Mouse (Mus musculus) MEL (cell line): ENCODE data around the gene Inhba. TPM values are rescaled to one million over a fixed set of nuclear protein-coding genes. Genes with fewer than 3 reads are reported as not detected.
A peak's percentile ranks its signal among the peaks of the same experiment; 100 is the strongest.

Experiments
- DNase-seq: peaks from one replicate; pipeline ENCODE4 v3.0.0; 2011; ENCODE audit warnings: low read depth, low spot score
- H3K27ac ChIP-seq: 2 replicates; pipeline ENCODE4 v1.5.1; 2012; ENCODE audit warnings: low read depth, mild to moderate bottlenecking, control low read depth, low read length, moderate library complexity; ENCODE audit not compliant: control insufficient read depth
- H3K27me3 ChIP-seq, 2 experiments: fragments of 150-350 bp in 1 of 2; sonication (generic) in 1 of 2; 2 replicates each; pipeline ENCODE4 v1.6.1; 2012; ENCODE audit warnings: low read length in 2 of 2, mild to moderate bottlenecking in 2 of 2, improper control_type of control experiment in 1 of 2, moderate library complexity in 1 of 2; ENCODE audit not compliant: insufficient read depth in 2 of 2, control insufficient read depth in 1 of 2
- H3K36me3 ChIP-seq, 2 experiments: 2 replicates each; pipeline ENCODE4 v1.6.1; 2012 to 2014; ENCODE audit warnings: low read length in 2 of 2, improper control_type of control experiment in 1 of 2, inconsistent platforms in 1 of 2, mild to moderate bottlenecking in 1 of 2; ENCODE audit not compliant: insufficient read depth in 2 of 2, control insufficient read depth in 1 of 2
- H3K4me1 ChIP-seq, 2 experiments: fragments of 150-350 bp in 1 of 2; sonication (generic) in 1 of 2; 2 replicates each; pipeline ENCODE4 v1.6.1; 2012; ENCODE audit warnings: low read length in 2 of 2, improper control_type of control experiment in 1 of 2, mild to moderate bottlenecking in 1 of 2; ENCODE audit not compliant: insufficient read depth in 2 of 2, control insufficient read depth in 1 of 2
- H3K4me3 ChIP-seq, 2 experiments: fragments of 150-350 bp in 1 of 2; sonication (generic) in 1 of 2; 2 replicates each; pipeline ENCODE4 v1.5.1; 2012; ENCODE audit warnings: low read depth in 2 of 2, low read length in 2 of 2, mild to moderate bottlenecking in 2 of 2, moderate library complexity in 2 of 2, control low read depth in 1 of 2, improper control_type of control experiment in 1 of 2; ENCODE audit not compliant: control insufficient read depth in 1 of 2, insufficient read depth in 1 of 2
- H3K79me2 ChIP-seq: 2 replicates; pipeline ENCODE4 v1.6.1; 2012; ENCODE audit warnings: mild to moderate bottlenecking, low read length, moderate library complexity; ENCODE audit not compliant: control insufficient read depth, poor library complexity, insufficient read depth
- H3K9ac ChIP-seq: 2 replicates; pipeline ENCODE4 v1.6.1; 2012; ENCODE audit warnings: low read depth, mild to moderate bottlenecking, control low read depth, low read length, moderate library complexity; ENCODE audit not compliant: control insufficient read depth, poor library complexity, severe bottlenecking
- H3K9me3 ChIP-seq: fragments of 150-350 bp; sonication (generic); replicated peaks from 2 replicates; pipeline ENCODE4 v1.6.1; 2012; ENCODE audit warnings: mild to moderate bottlenecking, low read length, improper control_type of control experiment, moderate library complexity; ENCODE audit not compliant: insufficient read depth
- CTCF ChIP-seq, 3 experiments: IDR thresholded peaks in 2 of 3; conservative IDR thresholded peaks in 1 of 3; 2 replicates each; pipeline ENCODE4 v1.5.1; 2011 to 2012; ENCODE audit warnings: low read length in 3 of 3, low read depth in 2 of 3, mild to moderate bottlenecking in 2 of 3, improper control_type of control experiment in 1 of 3, inconsistent platforms in 1 of 3, mixed read lengths in 1 of 3, moderate library complexity in 1 of 3; ENCODE audit not compliant: control insufficient read depth in 1 of 3, insufficient read depth in 1 of 3, poor library complexity in 1 of 3, severe bottlenecking in 1 of 3
- E2F4 ChIP-seq: IDR thresholded peaks from 2 replicates; pipeline ENCODE4 v1.6.1; 2011; ENCODE audit warnings: low read depth, low read length, improper control_type of control experiment, borderline replicate concordance
- ETS1 ChIP-seq: IDR thresholded peaks from 2 replicates; pipeline ENCODE4 v1.6.1; 2012; ENCODE audit warnings: low read depth, mild to moderate bottlenecking, inconsistent platforms, low read length, improper control_type of control experiment, moderate library complexity
- GABPA ChIP-seq: IDR thresholded peaks from 2 replicates; pipeline ENCODE4 v1.6.1; 2012; ENCODE audit warnings: low read depth, mild to moderate bottlenecking, inconsistent platforms, low read length, improper control_type of control experiment, moderate library complexity
- HCFC1 ChIP-seq: IDR thresholded peaks from 2 replicates; pipeline ENCODE4 v1.6.1; 2012; ENCODE audit warnings: low read depth, mild to moderate bottlenecking, inconsistent platforms, low read length, improper control_type of control experiment, moderate library complexity
- JUND ChIP-seq: IDR thresholded peaks from 2 replicates; pipeline ENCODE4 v1.6.1; 2011; ENCODE audit warnings: low read depth, mild to moderate bottlenecking, improper control_type of control experiment, low read length
- MYB ChIP-seq: IDR thresholded peaks from 2 replicates; pipeline ENCODE4 v1.6.1; 2011; ENCODE audit warnings: mild to moderate bottlenecking, low read depth, low read length, improper control_type of control experiment
- NRF1 ChIP-seq: IDR thresholded peaks from 2 replicates; pipeline ENCODE4 v1.6.1; 2014; ENCODE audit warnings: low read depth, mild to moderate bottlenecking, inconsistent platforms, low read length, improper control_type of control experiment, moderate library complexity; ENCODE audit not compliant: poor library complexity, insufficient read depth, severe bottlenecking
- TAL1 ChIP-seq: IDR thresholded peaks from 2 replicates; pipeline ENCODE4 v1.6.1; 2012; ENCODE audit warnings: mild to moderate bottlenecking, inconsistent platforms, low read length, moderate library complexity, mixed read lengths
- USF1 ChIP-seq: IDR thresholded peaks from 2 replicates; pipeline ENCODE4 v1.6.1; 2014; ENCODE audit warnings: low read depth, mild to moderate bottlenecking, inconsistent platforms, low read length, improper control_type of control experiment, moderate library complexity
- USF2 ChIP-seq, 2 experiments: IDR thresholded peaks; 2 replicates each; pipeline ENCODE4 v1.6.1; 2011 to 2012; ENCODE audit warnings: improper control_type of control experiment in 2 of 2, low read length in 2 of 2, borderline replicate concordance in 1 of 2, inconsistent platforms in 1 of 2, low read depth in 1 of 2, mild to moderate bottlenecking in 1 of 2; ENCODE audit not compliant: insufficient read depth in 1 of 2
- ZC3H11A ChIP-seq: IDR thresholded peaks from 2 replicates; pipeline ENCODE4 v1.6.1; 2012; ENCODE audit warnings: low read depth, mild to moderate bottlenecking, inconsistent platforms, low read length, improper control_type of control experiment
- ZMIZ1 ChIP-seq: IDR thresholded peaks from 2 replicates; pipeline ENCODE4 v1.6.1; 2012; ENCODE audit warnings: low read depth, mild to moderate bottlenecking, inconsistent platforms, low read length, improper control_type of control experiment, moderate library complexity
- polyA plus RNA-seq, 2 experiments: library from polyadenylated mRNA; stranded (reverse) in 1 of 2; unstranded in 1 of 2; fragments of >175 nt in 1 of 2; fragments of >200 nt in 1 of 2; gene quantifications; 2 replicates each; pipeline versions ENCODE4 v1.2.1 to v1.2.4; 2012; ENCODE audit warnings: low replicate concordance in 2 of 2, low read depth in 1 of 2; ENCODE audit not compliant: insufficient read length in 2 of 2, insufficient read depth in 1 of 2, missing spikeins in 1 of 2
- total RNA-seq: library from RNA; depleted of rRNA; stranded (reverse); fragments of 300-350 nt; gene quantifications from 2 replicates; pipeline ENCODE4 v1.2.3, GENCODE M21; 2012

Gene Inhba
- total and polyA plus RNA-seq, 3 experiments, result not detected

GRCm38 (mm10) chr13:15995314-15995713 is 16.3 kb upstream of the Inhba start:
- H3K27me3 ChIP-seq, result no peaks in the 10 kb centered on the region
- H3K4me3 ChIP-seq, result no peak overlapping the region
- DNase-seq, result no peak

DNA sequence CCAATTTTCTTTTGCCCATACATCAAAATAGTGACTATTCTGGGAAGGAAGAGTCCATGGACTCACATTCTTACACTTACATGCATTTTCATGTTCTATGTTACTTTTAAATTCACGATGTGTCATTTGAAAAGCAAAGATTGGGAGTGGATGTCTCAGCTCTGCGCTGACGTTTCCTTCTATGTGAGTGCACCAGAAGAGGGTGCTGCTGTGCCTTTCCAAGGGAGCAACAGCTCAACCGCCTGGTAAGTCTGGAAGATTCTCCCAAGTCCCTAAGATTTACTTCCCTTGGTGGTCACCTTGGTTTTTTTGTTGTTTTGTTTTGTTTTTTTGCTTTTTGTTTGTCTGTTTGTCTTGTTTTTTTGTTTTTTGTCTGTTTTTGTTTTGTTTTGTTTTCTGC is 6.1 kb upstream of the Inhba start:
- DNase-seq, result no peak
- H3K9ac ChIP-seq, result no peak overlapping the region
- H3K79me2 ChIP-seq, result no peaks in the 10 kb centered on the region
- no peak overlapping the region for H3K4me3 ChIP-seq
- no peak overlapping the region for H3K27ac ChIP-seq
- no peaks in the 10 kb centered on the region for H3K27me3 ChIP-seq
- no peaks in the 10 kb centered on the region for H3K4me1 ChIP-seq
- TF ChIP-seq JUND (no peak), CTCF (IDR thresholded peaks at IDR 0.05 in 2 of 3, conservative IDR thresholded peaks at IDR 0.05 in 1 of 3; ENCODE audit: control insufficient read depth in 1 of 3, insufficient read depth in 1 of 3, low read depth in 2 of 3, low read length in 3 of 3, poor library complexity in 1 of 3, severe bottlenecking in 1 of 3) (peak in 2 of 3 experiments; percentile 17 to 30; a peak in 3 of 6 replicates)
- no peaks in the 10 kb centered on the region for H3K9me3 ChIP-seq
- H3K36me3 ChIP-seq, result no peaks in the 10 kb centered on the region

More at GRCm38 (mm10) chr13:15995314-15995713, 16.3 kb upstream of the Inhba start:
- Histone ChIP-seq H3K4me1 (no peaks in the 10 kb centered on the region), H3K36me3 (no peaks in the 10 kb centered on the region), H3K9ac (no peak overlapping the region), H3K79me2 (no peaks in the 10 kb centered on the region), H3K9me3 (no peaks in the 10 kb centered on the region), H3K27ac (no peak overlapping the region)
- TF ChIP-seq ZMIZ1 (no peak), USF2 (IDR thresholded peaks at IDR 0.05; ENCODE audit: borderline replicate concordance in 1 of 2, insufficient read depth in 1 of 2, low read depth in 1 of 2, low read length in 2 of 2) (no peak)

GRCm38 (mm10) chr13:16007748-16008147 is 3.9 kb upstream of the Inhba start:
- TF ChIP-seq HCFC1 (no peak), USF1 (no peak), ZC3H11A (no peak), GABPA (no peak), JUND (no peak), TAL1 (no peak), ETS1 (no peak), NRF1 (no peak), MYB (no peak), E2F4 (no peak)
- TF ChIP-seq, all 39 proteins: peak for 0

More at GRCm38 (mm10) chr13:16007748-16008147, 3.9 kb upstream of the Inhba start:
- Histone ChIP-seq H3K4me3 (no peak overlapping the region), H3K36me3 (no peaks in the 10 kb centered on the region), H3K4me1 (no peaks in the 10 kb centered on the region), H3K27ac (no peak overlapping the region), H3K27me3 (no peaks in the 10 kb centered on the region), H3K9me3 (no peaks in the 10 kb centered on the region), H3K9ac (no peak overlapping the region), H3K79me2 (no peaks in the 10 kb centered on the region)
- DNase-seq, result no peak
